8 mouse cellular contexts compared by ENCODE assay signal in genomic region chr9:96259017-96259512, GRCm38 (mm10).
DNase-seq lines count a peak whose midpoint lies in the region; ATAC-seq and TF ChIP-seq lines count a peak whose summit lies in the region.

No protein-coding gene starts in this region.

- TF ChIP-seq CTCF in brain, embryonic 14.5 days (IDR thresholded peaks at IDR 0.05; ENCODE audit: borderline replicate concordance, extremely low read depth, insufficient read depth, insufficient read length): no peak

- H3K4me2 ChIP-seq in forebrain, embryonic 15.5 days (replicated peaks): peak overlapping the region; percentile 45
- H3K4me2 ChIP-seq in intestine, embryonic 15.5 days (replicated peaks): peak overlapping the region; percentile 49
- peak overlapping the region; percentile 55 for H3K4me2 ChIP-seq in lung, embryonic 15.5 days

- no peaks in the 10 kb centered on the region for H3K9me3 ChIP-seq in forebrain, embryonic 15.5 days
- H3K9me3 ChIP-seq in intestine, embryonic 15.5 days: no peaks in the 10 kb centered on the region
- no peaks in the 10 kb centered on the region for H3K9me3 ChIP-seq in lung, embryonic 15.5 days

- WGBS in forebrain, embryonic 15.5 days: 2% methylated on average over 5 of the region's 5 CpGs
- 12% methylated on average over 5 of the region's 5 CpGs for WGBS in intestine, embryonic 15.5 days
- under 1% methylated on average over 5 of the region's 5 CpGs for WGBS in lung, embryonic 15.5 days

- H3K27me3 ChIP-seq in forebrain, embryonic 15.5 days: no peaks in the 10 kb centered on the region
- no peaks in the 10 kb centered on the region for H3K27me3 ChIP-seq in intestine, embryonic 15.5 days (replicated peaks)
- no peaks in the 10 kb centered on the region for H3K27me3 ChIP-seq in lung, embryonic 15.5 days

- peak overlapping the region; percentile 53 for H3K9ac ChIP-seq in forebrain, embryonic 15.5 days (replicated peaks)
- no peak overlapping the region for H3K9ac ChIP-seq in intestine, embryonic 15.5 days
- H3K9ac ChIP-seq in lung, embryonic 15.5 days: 0 out of 2 replicates have a peak overlapping the region, but pooled peaks have one; percentile 4

- ATAC-seq in forebrain, embryonic 15.5 days (replicated peaks): peak; percentile 82
- peak; percentile 57 for ATAC-seq in intestine, embryonic 15.5 days
- ATAC-seq in lung, embryonic 15.5 days (ENCODE audit: borderline replicate concordance, extremely low read depth, low FRiP score, low TSS enrichment): no peak

- no peaks in the 10 kb centered on the region for H3K36me3 ChIP-seq in forebrain, embryonic 15.5 days
- H3K36me3 ChIP-seq in intestine, embryonic 15.5 days: no peaks in the 10 kb centered on the region
- no peaks in the 10 kb centered on the region for H3K36me3 ChIP-seq in lung, embryonic 15.5 days

- peak overlapping the region; percentile 53 for H3K4me3 ChIP-seq in forebrain, embryonic 15.5 days
- peak overlapping the region; percentile 37 for H3K4me3 ChIP-seq in intestine, embryonic 15.5 days (replicated peaks)
- peak overlapping the region; percentile 41 for H3K4me3 ChIP-seq in lung, embryonic 15.5 days

- DNase-seq in right cerebral cortex, adult 2 months (ENCODE audit: low spot score in 2 of 2): peak; percentile 14 to 46
- DNase-seq in right cerebral cortex, postnatal 4 days: no peak
- DNase-seq in brain, embryonic 14.5 days (ENCODE audit: low read depth): peak; percentile 95
- DNase-seq in retina, embryonic 14.5 days (ENCODE audit: low spot score): peak; percentile 78
- no peak for DNase-seq in layer of hippocampus, adult 9-10 months (ENCODE audit: low spot score)

- peaks cover 15% of the 10 kb centered on the region for H3K4me1 ChIP-seq in forebrain, embryonic 15.5 days
- H3K4me1 ChIP-seq in intestine, embryonic 15.5 days (replicated peaks): 0 out of 2 replicates have a peak, but pooled peaks cover 2% of the 10 kb centered on the region
- H3K4me1 ChIP-seq in lung, embryonic 15.5 days: peaks cover 3% of the 10 kb centered on the region; the same call in 1 of the 2 replicates

- no peak for TF ChIP-seq POLR2A in brain, embryonic 14.5 days (IDR thresholded peaks at IDR 0.05; ENCODE audit: borderline replicate concordance, extremely low read depth, insufficient read depth, insufficient read length, poor library complexity, severe bottlenecking)

- H3K27ac ChIP-seq in forebrain, embryonic 15.5 days (replicated peaks): peak overlapping the region; percentile 69
- H3K27ac ChIP-seq in intestine, embryonic 15.5 days: no peak overlapping the region
- 0 out of 2 replicates have a peak overlapping the region, but pooled peaks have one; percentile 6 for H3K27ac ChIP-seq in lung, embryonic 15.5 days

Comparison
In these comparisons a context has a peak if more than half of its experiments do, and no peak if none do; other contexts are left out.
1. DNase-seq: peak in right cerebral cortex, adult 2 months (2 of 2), brain, embryonic 14.5 days (single experiment) and retina, embryonic 14.5 days (single experiment); none in right cerebral cortex, postnatal 4 days (single experiment) and layer of hippocampus, adult 9-10 months (single experiment).
2. Peak in every context shown above with its lines, with median percentiles within 50 percentile points of each other: H3K4me2 ChIP-seq and H3K4me3 ChIP-seq.